Mouse (Mus musculus) neural tube, embryonic 15.5 days (tissue): ENCODE results near the gene Abhd5. TPM values are rescaled to one million over a fixed set of nuclear protein-coding genes. Genes with fewer than 3 reads are reported as not detected.

Experiments used
- ATAC-seq: fragments of 200-750 bp; cut with Nextera tagmentation; 2 replicates; pipeline ENCODE4 v1.8.0; 2017; ENCODE audit warnings: mild to moderate bottlenecking, moderate TSS enrichment, moderate library complexity; ENCODE audit not compliant: low FRiP score
- H3K27ac ChIP-seq: fragments of 300-500 bp; sonication (generic); replicated peaks from 2 replicates; pipeline ENCODE4 v1.5.1; 2015; ENCODE audit warnings: mild to moderate bottlenecking, inconsistent platforms
- H3K27me3 ChIP-seq: fragments of 300-500 bp; sonication (generic); replicated peaks from 2 replicates; pipeline ENCODE4 v1.6.1; 2015; ENCODE audit warnings: inconsistent platforms
- H3K36me3 ChIP-seq: fragments of 300-500 bp; sonication (generic); 2 replicates; pipeline ENCODE4 v1.6.1; 2015; ENCODE audit warnings: inconsistent platforms
- H3K4me1 ChIP-seq: fragments of 300-500 bp; sonication (generic); 2 replicates; pipeline ENCODE4 v1.6.1; 2015; ENCODE audit warnings: inconsistent platforms
- H3K4me2 ChIP-seq: fragments of 300-500 bp; sonication (generic); 2 replicates; pipeline ENCODE4 v1.6.1; 2015; ENCODE audit warnings: inconsistent platforms, mild to moderate bottlenecking, moderate library complexity
- H3K4me3 ChIP-seq: fragments of 300-500 bp; sonication (generic); replicated peaks from 2 replicates; pipeline ENCODE4 v1.5.1; 2015; ENCODE audit warnings: mild to moderate bottlenecking, inconsistent platforms
- H3K9ac ChIP-seq: fragments of 300-500 bp; sonication (generic); replicated peaks from 2 replicates; pipeline ENCODE4 v1.6.1; 2015; ENCODE audit warnings: mild to moderate bottlenecking, inconsistent platforms
- H3K9me3 ChIP-seq: fragments of 300-500 bp; sonication (generic); replicated peaks from 2 replicates; pipeline ENCODE4 v1.6.1; 2016; ENCODE audit warnings: inconsistent platforms
- WGBS: fragments of 180-500 bp; shearing (Covaris S2); methylation state at CpG from one replicate; pipeline ENCODE4 v1.1.7; 2015; ENCODE audit warnings: mixed read lengths; 5-methylcytosine and 5-hydroxymethylcytosine counted together
- polyA plus RNA-seq: library from polyadenylated mRNA; unstranded; fragments of >200 nt; fragmentation: Nextera tagmentation; extraction: Ambion mirVana; gene quantifications from 2 replicates; pipeline ENCODE4 v1.2.1, GENCODE M21; 2015

Gene Abhd5
- polyA plus RNA-seq, 1 experiment from 2014 or later, result 25.9 TPM

DNA sequence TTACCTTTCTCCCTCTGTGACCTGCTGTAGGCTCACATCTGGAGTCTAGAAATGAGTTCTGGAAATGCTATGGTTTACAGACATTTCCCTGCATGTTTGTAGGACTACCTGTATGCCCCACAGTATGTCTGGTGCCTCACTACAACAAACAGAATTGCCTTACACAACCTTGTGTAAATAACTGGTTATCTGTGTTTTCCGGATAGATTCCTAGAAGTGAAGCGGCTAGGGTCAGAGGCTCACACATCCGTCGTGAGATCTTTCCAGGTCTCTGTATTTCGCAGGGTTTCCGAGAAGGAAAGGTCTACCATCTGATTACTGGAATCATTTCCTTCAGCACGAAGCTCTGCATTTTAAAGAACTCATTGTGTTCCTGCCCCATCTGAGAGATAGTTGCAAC, 34.8 kb upstream of the Abhd5 start:
- no peak for ATAC-seq
- WGBS, result 92% methylated on average over 7 of the region's 7 CpGs

DNA sequence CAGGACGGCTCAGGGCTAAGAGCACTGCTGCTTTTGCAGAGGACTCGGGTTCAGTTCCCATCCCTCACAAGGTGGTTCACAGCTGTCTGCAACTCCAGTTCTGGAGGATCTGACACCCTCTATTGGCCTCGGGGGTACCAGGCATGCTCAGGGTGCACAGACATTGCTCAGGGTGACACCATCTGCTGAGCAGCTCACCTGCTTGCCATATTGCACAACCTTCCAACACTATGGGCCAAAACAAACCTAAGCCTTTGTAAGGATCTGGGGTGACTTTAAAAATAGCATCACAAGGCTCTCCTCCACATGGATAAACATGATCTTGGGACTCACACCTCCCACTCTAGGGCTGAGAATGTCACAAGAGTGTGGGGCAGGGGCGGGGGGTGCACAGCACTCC, 30.8 kb upstream of the Abhd5 start:
- H3K9ac ChIP-seq, result no peak overlapping the region
- no peaks in the 10 kb centered on the region for H3K4me1 ChIP-seq
- H3K27me3 ChIP-seq, result no peaks in the 10 kb centered on the region
- no peaks in the 10 kb centered on the region for H3K36me3 ChIP-seq
- 0 out of 2 replicates have a peak, but pooled peaks cover 3% of the 10 kb centered on the region for H3K9me3 ChIP-seq
- no peak for ATAC-seq
- WGBS, result 92% methylated on average over 4 of the region's 4 CpGs
- H3K4me3 ChIP-seq, result no peak overlapping the region
- no peak overlapping the region for H3K4me2 ChIP-seq
- H3K27ac ChIP-seq, result no peak overlapping the region

More for the DNA sequence above, 34.8 kb upstream of the Abhd5 start:
- no peaks in the 10 kb centered on the region for H3K4me1 ChIP-seq
- H3K27me3 ChIP-seq, result no peaks in the 10 kb centered on the region
- no peak overlapping the region for H3K9ac ChIP-seq
- no peaks in the 10 kb centered on the region for H3K9me3 ChIP-seq
- no peak overlapping the region for H3K4me3 ChIP-seq
- no peak overlapping the region for H3K27ac ChIP-seq
- no peaks in the 10 kb centered on the region for H3K36me3 ChIP-seq
- no peak overlapping the region for H3K4me2 ChIP-seq

DNA sequence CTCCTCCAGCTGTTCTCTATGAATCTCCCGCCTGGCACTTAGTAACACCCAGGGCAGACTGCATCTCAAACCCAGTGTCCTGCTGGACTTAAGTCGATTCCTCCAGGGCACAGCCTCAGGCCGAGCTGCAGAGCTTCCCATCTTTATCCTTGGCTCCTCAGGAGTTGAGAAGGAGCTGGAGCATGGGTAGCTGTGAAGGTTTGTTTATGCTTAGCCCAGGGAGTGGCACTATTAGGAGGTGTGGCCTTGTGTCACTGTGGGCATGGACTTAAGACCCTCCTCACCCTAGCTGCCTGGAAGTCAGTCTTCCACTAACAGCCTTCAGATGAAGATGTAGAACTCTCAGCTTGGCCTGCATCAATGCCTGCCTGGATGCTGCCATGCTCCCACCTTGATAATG, 29.1 kb upstream of the Abhd5 start:
- no peak overlapping the region for H3K4me3 ChIP-seq
- ATAC-seq, result no peak
- no peaks in the 10 kb centered on the region for H3K27me3 ChIP-seq
- no peaks in the 10 kb centered on the region for H3K4me1 ChIP-seq
- 0 out of 2 replicates have a peak, but pooled peaks cover 3% of the 10 kb centered on the region for H3K9me3 ChIP-seq
- no peak overlapping the region for H3K27ac ChIP-seq
- no peak overlapping the region for H3K9ac ChIP-seq
- no peaks in the 10 kb centered on the region for H3K36me3 ChIP-seq
- H3K4me2 ChIP-seq, result no peak overlapping the region
- WGBS, result 81% methylated on average over 3 of the region's 3 CpGs

DNA sequence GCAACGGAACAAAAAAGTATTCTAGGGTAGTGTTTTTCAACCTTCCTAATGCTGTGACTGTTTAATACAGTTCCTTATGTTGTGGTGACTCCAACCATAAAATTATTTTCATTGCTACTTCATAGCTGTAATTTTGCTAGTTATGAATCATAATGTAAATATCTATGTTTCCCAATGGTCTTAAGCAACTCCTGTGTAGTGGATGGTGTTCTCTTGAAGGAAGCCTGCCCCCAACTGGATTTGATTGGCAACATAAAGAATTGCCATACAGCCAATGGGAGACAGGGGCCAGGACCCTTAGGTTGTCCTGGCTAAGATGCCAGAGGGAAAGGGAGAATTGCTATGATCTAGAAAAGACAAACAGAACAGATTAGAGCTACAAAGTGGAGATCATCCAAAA, 25.4 kb upstream of the Abhd5 start:
- Histone ChIP-seq H3K27ac (no peak overlapping the region), H3K9ac (no peak overlapping the region), H3K36me3 (no peaks in the 10 kb centered on the region), H3K4me1 (no peaks in the 10 kb centered on the region), H3K4me3 (no peak overlapping the region), H3K4me2 (no peak overlapping the region), H3K27me3 (no peaks in the 10 kb centered on the region), H3K9me3 (0 out of 2 replicates have a peak, but pooled peaks cover 3% of the 10 kb centered on the region)
- ATAC-seq, result no peak
- WGBS, result 92% methylated on average over 1 of the region's 1 CpGs

DNA sequence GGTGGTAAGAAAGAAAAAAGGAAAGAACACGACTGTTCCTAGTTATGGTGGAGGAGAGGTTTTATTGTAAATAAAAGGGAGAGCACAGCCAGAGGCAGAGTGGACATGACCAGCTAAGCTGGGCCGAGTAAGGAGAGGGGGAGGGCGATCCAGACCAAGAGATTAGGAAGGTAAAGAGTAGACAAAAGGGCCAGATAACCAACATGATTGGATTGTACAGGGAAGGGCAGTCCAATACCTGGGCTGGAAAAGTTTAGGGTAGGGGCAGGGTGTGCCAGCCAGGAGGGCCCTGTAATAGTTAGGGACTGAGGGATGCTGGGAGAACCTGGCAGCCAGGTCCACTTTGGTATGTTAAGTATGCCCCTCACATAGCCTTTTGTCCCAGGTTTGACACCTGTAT, 23.2 kb upstream of the Abhd5 start:
- no peaks in the 10 kb centered on the region for H3K4me1 ChIP-seq
- no peak overlapping the region for H3K4me3 ChIP-seq
- no peak overlapping the region for H3K4me2 ChIP-seq
- H3K9ac ChIP-seq, result no peak overlapping the region
- ATAC-seq, result no peak
- no peaks in the 10 kb centered on the region for H3K36me3 ChIP-seq
- 87% methylated on average over 3 of the region's 3 CpGs for WGBS
- H3K27ac ChIP-seq, result no peak overlapping the region
- H3K9me3 ChIP-seq, result 0 out of 2 replicates have a peak, but pooled peaks cover 3% of the 10 kb centered on the region
- H3K27me3 ChIP-seq, result no peaks in the 10 kb centered on the region

DNA sequence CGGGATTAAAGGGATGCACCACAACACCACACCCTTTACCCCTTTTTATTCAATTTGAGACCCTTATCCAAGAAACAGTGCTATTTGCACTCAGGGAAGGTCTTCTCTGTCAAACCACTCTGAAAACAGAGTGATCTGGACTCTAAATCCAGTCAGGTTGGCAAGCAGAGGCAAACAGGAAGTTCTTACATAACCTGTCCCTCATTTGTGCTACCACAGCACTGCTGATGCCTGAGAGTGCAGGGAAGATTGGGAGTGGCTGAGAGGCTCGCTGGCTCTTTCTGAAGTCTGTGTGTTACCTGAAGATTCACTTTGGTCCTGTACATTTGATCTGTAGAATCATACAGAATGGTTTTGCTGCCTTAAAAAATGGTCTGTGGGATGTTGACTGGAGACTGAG, 14.7 kb upstream of the Abhd5 start:
- no peaks in the 10 kb centered on the region for H3K9me3 ChIP-seq
- WGBS, result 81% methylated on average over 2 of the region's 2 CpGs
- no peak overlapping the region for H3K9ac ChIP-seq
- H3K4me1 ChIP-seq, result no peaks in the 10 kb centered on the region
- no peak overlapping the region for H3K27ac ChIP-seq
- no peak for ATAC-seq
- no peak overlapping the region for H3K4me3 ChIP-seq
- H3K27me3 ChIP-seq, result no peaks in the 10 kb centered on the region
- no peaks in the 10 kb centered on the region for H3K36me3 ChIP-seq
- no peak overlapping the region for H3K4me2 ChIP-seq

DNA sequence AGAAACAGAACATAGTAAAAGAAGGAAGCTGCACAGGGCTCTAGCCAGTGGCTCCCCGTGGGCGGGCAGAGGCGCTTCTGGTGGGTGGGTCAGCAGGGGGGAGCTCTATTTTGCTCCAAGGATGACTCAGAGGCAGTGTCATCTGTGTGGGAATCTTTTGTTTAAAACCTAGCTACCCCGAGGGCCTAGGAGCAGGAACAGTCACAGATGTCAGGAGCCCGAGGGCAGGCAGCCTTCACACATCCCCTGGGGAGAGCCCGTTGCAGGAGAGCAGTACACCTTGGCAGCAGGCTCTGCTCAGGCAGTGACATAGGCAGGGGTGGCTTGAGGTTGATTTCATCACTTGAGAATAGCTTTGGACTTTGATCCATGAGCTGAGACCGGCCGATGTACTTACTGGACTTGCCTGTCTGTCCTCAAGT, 13.9 kb upstream of the Abhd5 start:
- H3K9me3 ChIP-seq, result no peaks in the 10 kb centered on the region
- H3K4me2 ChIP-seq, result no peak overlapping the region
- ATAC-seq, result no peak
- H3K4me1 ChIP-seq, result no peaks in the 10 kb centered on the region
- H3K9ac ChIP-seq, result no peak overlapping the region
- no peaks in the 10 kb centered on the region for H3K27me3 ChIP-seq
- no peak overlapping the region for H3K27ac ChIP-seq
- no peaks in the 10 kb centered on the region for H3K36me3 ChIP-seq
- 44% methylated on average over 8 of the region's 8 CpGs for WGBS
- H3K4me3 ChIP-seq, result no peak overlapping the region

DNA sequence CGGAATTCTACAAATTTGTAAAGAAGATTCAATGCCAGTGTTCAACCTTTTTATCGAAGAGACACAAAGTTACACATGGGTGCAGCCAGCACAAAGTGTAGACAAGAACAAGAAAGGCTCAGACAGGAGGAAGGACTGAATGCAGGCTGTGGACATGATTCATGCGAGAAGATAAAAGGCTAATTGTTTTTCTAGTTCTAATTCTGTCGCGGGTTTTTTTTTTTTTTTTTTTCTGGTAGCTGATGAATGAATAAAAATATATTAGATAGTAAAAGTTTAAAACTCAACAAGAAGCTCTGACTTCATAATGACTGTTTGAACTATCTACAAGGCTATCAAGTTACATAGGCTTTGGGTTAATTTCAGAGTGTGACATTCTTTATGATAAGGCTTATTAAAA, 11.4 kb upstream of the Abhd5 start:
- Histone ChIP-seq H3K27ac (no peak overlapping the region), H3K9me3 (no peaks in the 10 kb centered on the region), H3K4me3 (no peak overlapping the region), H3K36me3 (no peaks in the 10 kb centered on the region), H3K9ac (no peak overlapping the region), H3K4me2 (no peak overlapping the region), H3K4me1 (no peaks in the 10 kb centered on the region), H3K27me3 (no peaks in the 10 kb centered on the region)
- 59% methylated on average over 5 of the region's 5 CpGs for WGBS
- ATAC-seq, result no peak

DNA sequence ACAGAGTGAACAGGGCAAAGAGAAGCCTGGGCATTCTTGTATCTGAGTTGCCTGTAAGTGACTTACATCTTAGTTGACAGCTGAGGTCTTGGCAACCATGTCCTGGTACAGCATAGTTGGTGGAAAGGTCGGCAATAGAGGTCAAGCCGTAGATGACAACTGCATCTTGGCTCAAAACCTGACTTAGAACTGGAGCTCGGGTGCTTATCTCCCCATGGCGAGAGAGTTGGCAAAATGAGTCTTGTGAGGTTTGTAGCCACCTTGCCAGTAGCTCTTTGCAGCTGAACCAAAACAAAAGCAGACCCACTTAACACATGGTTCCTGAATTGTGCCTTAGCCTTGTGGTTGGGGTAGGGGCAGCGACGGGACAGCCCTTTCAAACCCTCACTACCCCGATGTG, 8.0 kb upstream of the Abhd5 start:
- no peak overlapping the region for H3K4me2 ChIP-seq
- H3K9me3 ChIP-seq, result no peaks in the 10 kb centered on the region
- H3K4me1 ChIP-seq, result no peaks in the 10 kb centered on the region
- H3K27me3 ChIP-seq, result no peaks in the 10 kb centered on the region
- 84% methylated on average over 7 of the region's 7 CpGs for WGBS
- no peak overlapping the region for H3K4me3 ChIP-seq
- no peaks in the 10 kb centered on the region for H3K36me3 ChIP-seq
- no peak overlapping the region for H3K9ac ChIP-seq
- ATAC-seq, result no peak
- H3K27ac ChIP-seq, result no peak overlapping the region

DNA sequence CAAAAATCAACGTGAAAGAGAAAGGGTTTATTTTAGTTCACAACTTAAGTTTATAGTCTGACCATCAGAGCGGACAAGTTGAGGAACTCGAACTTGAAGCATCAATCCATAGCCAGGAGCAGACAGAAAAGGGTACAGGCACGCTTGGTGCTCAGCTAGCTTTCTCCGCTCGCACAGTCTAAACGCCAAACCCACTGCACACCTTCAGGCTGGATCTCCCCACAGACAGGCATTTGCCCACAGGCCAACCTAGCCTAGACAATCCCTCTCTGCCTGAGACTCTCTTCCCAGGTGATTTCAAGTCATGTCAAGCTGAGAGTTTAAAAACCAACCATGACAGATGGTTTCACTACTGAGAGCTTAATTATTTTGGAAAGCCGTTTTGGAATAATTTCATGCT, 6.8 kb upstream of the Abhd5 start:
- no peak for ATAC-seq
- Histone ChIP-seq H3K27me3 (no peaks in the 10 kb centered on the region), H3K36me3 (no peaks in the 10 kb centered on the region), H3K9me3 (no peaks in the 10 kb centered on the region), H3K4me2 (no peak overlapping the region), H3K27ac (no peak overlapping the region), H3K9ac (no peak overlapping the region), H3K4me3 (no peak overlapping the region), H3K4me1 (no peaks in the 10 kb centered on the region)
- whole genome bisulfite sequencing, result 89% methylated on average over 8 of the region's 8 CpGs

DNA sequence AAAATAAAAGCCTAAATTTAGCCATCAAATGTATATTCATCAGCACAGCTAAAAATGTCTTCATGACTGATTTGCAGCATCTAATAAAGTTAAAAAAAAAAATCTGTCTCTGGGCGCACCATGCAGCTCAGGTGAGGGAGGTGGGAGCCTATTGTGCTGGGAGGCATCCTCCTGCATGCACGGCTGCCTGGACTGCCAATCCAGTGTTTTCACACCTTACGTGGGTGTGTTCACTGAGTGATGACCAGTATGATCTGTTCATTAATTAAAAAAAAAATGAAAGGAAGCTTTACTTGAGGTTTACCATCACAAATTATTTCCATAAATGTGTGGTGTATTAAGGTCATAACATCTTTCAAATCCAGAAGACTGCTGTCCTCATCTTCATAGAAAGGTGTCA, 6.1 kb upstream of the Abhd5 start:
- ATAC-seq, result no peak
- 87% methylated on average over 3 of the region's 3 CpGs for WGBS
- Histone ChIP-seq H3K27ac (no peak overlapping the region), H3K36me3 (no peaks in the 10 kb centered on the region), H3K4me1 (no peaks in the 10 kb centered on the region), H3K9ac (no peak overlapping the region), H3K4me3 (no peak overlapping the region), H3K9me3 (no peaks in the 10 kb centered on the region), H3K4me2 (no peak overlapping the region), H3K27me3 (no peaks in the 10 kb centered on the region)

DNA sequence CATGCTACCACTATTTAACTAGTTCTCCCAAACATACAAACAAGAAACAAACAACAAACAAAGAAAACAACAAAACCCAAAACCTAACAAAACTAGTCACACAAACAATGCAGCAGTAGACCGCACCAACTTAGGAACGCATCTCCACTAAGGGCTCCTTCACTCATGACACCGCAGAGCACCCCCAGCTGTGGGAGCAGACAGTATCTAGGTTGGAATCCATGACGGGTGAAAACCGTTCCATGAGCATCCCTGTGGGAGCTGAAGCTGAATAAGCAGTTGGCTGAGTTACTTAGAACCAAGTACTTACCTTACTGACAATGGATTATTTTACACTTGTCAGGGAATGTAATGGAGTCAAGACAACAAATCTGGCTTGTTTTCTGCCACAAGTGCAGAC, 5.3 kb upstream of the Abhd5 start:
- H3K4me3 ChIP-seq, result no peak overlapping the region
- no peak overlapping the region for H3K27ac ChIP-seq
- no peak overlapping the region for H3K9ac ChIP-seq
- no peaks in the 10 kb centered on the region for H3K9me3 ChIP-seq
- 84% methylated on average over 5 of the region's 5 CpGs for WGBS
- peaks cover 4% of the 10 kb centered on the region; the same call in 1 of the 2 replicates for H3K4me1 ChIP-seq
- H3K27me3 ChIP-seq, result no peaks in the 10 kb centered on the region
- ATAC-seq, result no peak
- H3K36me3 ChIP-seq, result no peaks in the 10 kb centered on the region
- H3K4me2 ChIP-seq, result no peak overlapping the region

DNA sequence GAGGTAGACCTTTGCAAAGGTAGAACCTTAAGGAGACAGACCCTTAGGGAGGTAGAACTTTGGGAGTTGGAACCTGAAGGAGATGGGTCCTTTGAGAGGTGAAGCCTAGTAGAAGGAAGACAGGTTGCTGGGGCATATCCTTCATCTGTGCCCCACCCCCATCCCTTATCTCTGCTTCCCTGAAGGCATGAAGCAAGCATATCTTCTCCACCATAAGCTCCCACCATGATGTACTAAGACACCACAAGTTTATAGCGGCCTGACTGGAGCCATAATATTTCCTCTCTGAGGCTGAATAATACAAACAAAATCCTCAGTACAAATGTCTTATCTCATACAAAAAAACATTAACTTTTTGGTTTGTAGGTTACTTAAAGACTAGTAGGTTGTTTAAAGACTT, 3.5 kb upstream of the Abhd5 start:
- Histone ChIP-seq H3K4me2 (no peak overlapping the region), H3K4me3 (no peak overlapping the region), H3K4me1 (peaks cover 12% of the 10 kb centered on the region), H3K9me3 (no peaks in the 10 kb centered on the region), H3K27ac (no peak overlapping the region), H3K27me3 (no peaks in the 10 kb centered on the region), H3K9ac (no peak overlapping the region), H3K36me3 (no peaks in the 10 kb centered on the region)
- ATAC-seq, result no peak
- 90% methylated on average over 1 of the region's 1 CpGs for WGBS
